Mouse (Mus musculus): ENCODE data around the gene C2cd4a. TPM values are rescaled to one million over a fixed set of nuclear protein-coding genes. Genes with fewer than 3 reads are reported as not detected.

The C2cd4a gene
- polyA plus RNA-seq (2015; fragmentation: Illumina TruSeq; extraction: RNeasy Lipid Tissue Mini Kit (QIAGEN cat#74804); ENCODE audit: insufficient read depth, low read depth, low replicate concordance), result not detected

GRCm38 (mm10) chr9:67832046-67832605 is at the start of gene C2cd4a:
Gene C2cd4a, minus strand, starts transcription at chr9:67832330.

GRCm38 (mm10) chr9:67839981-67840859 is 8.1 kb upstream of the C2cd4a start, which contains the start of gene Vps13c:
Gene Vps13c, plus strand, starts transcription at chr9:67840396.

Other genes starting within 250 kb of the C2cd4a start
- gene C2cd4b, start 72.9 kb downstream of the C2cd4a start, polyA plus RNA-seq (2015; fragmentation: Illumina TruSeq; extraction: RNeasy Lipid Tissue Mini Kit (QIAGEN cat#74804); ENCODE audit: insufficient read depth, low read depth, low replicate concordance), result 6.4 TPM
- gene Vps13c, start 8.1 kb upstream of the C2cd4a start, polyA plus RNA-seq (2015; fragmentation: Illumina TruSeq; extraction: RNeasy Lipid Tissue Mini Kit (QIAGEN cat#74804); ENCODE audit: insufficient read depth, low read depth, low replicate concordance), result 6.2 TPM